Mouse (Mus musculus) intestine, postnatal 0 days (tissue): ENCODE data around the gene Slc35g1. TPM values are rescaled to one million over a fixed set of nuclear protein-coding genes. Genes with fewer than 3 reads are reported as not detected.

Source experiments
- ATAC-seq: fragments of 200-750 bp; cut with Nextera tagmentation; 2 replicates; pipeline ENCODE4 v1.8.0; 2017; ENCODE audit warnings: mild to moderate bottlenecking, moderate TSS enrichment, moderate library complexity
- H3K27ac ChIP-seq: fragments of 300-500 bp; sonication (generic); 2 replicates; pipeline ENCODE4 v1.5.1; 2014; ENCODE audit warnings: mild to moderate bottlenecking, low read depth, low read length, moderate library complexity
- H3K27me3 ChIP-seq: fragments of 300-500 bp; sonication (generic); replicated peaks from 2 replicates; pipeline ENCODE4 v1.6.1; 2014; ENCODE audit warnings: low read length, mixed read lengths; ENCODE audit not compliant: control insufficient read depth, insufficient read depth
- H3K36me3 ChIP-seq: fragments of 300-500 bp; sonication (generic); 2 replicates; pipeline ENCODE4 v1.6.1; 2014; ENCODE audit warnings: mild to moderate bottlenecking, moderate library complexity; ENCODE audit not compliant: control insufficient read depth, insufficient read depth
- H3K4me1 ChIP-seq: fragments of 300-500 bp; sonication (generic); replicated peaks from 2 replicates; pipeline ENCODE4 v1.6.1; 2014; ENCODE audit warnings: antibody characterized with exemption, low read length, mixed read lengths; ENCODE audit not compliant: control insufficient read depth, insufficient read depth
- H3K4me2 ChIP-seq: fragments of 300-500 bp; sonication (generic); replicated peaks from 2 replicates; pipeline ENCODE4 v1.6.1; 2014; ENCODE audit warnings: low read depth, mild to moderate bottlenecking, moderate library complexity
- H3K4me3 ChIP-seq: fragments of 300-500 bp; sonication (generic); 2 replicates; pipeline ENCODE4 v1.5.1; 2014; ENCODE audit warnings: low read depth, low read length
- H3K9ac ChIP-seq: fragments of 300-500 bp; sonication (generic); 2 replicates; pipeline ENCODE4 v1.6.1; 2014; ENCODE audit warnings: mild to moderate bottlenecking, low read depth, low read length
- H3K9me3 ChIP-seq: fragments of 300-500 bp; sonication (generic); 2 replicates; pipeline ENCODE4 v1.6.1; 2016; ENCODE audit warnings: mixed run types; ENCODE audit not compliant: control insufficient read depth
- CTCF ChIP-seq: sonication (generic); IDR thresholded peaks from 2 replicates; pipeline ENCODE4 v1.5.1; 2016; ENCODE audit warnings: low read depth, mild to moderate bottlenecking, control low read depth, antibody characterized with exemption, moderate library complexity
- WGBS: fragments of 180-500 bp; shearing (Covaris S2); extraction: QIAGEN DNeasy Blood & Tissue Kit; methylation state at CpG from one replicate; pipeline ENCODE4 v1.1.7; 2014; 5-methylcytosine and 5-hydroxymethylcytosine counted together
- polyA plus RNA-seq: library from polyadenylated mRNA; unstranded; fragments of >200 nt; fragmentation: Nextera tagmentation; extraction: Ambion mirVana; gene quantifications from 2 replicates; pipeline ENCODE4 v1.2.1, GENCODE M21; 2015

The Slc35g1 gene
- polyA plus RNA-seq: 7.2 and 7.8 TPM in 2 replicates

GRCm38 (mm10) chr19:38395701-38396632, at the start of gene Slc35g1:
Gene Slc35g1 (plus strand): TSS chr19:38395980.
- Histone ChIP-seq H3K4me2 (peak within 1 kb of the TSS; percentile 91), H3K9ac (peak within 1 kb of the TSS; percentile 68), H3K36me3 (no peaks in the 10 kb centered on the region), H3K4me1 (no peaks in the 10 kb centered on the region), H3K4me3 (peak within 1 kb of the TSS; percentile 65), H3K27ac (peak within 1 kb of the TSS; percentile 64), H3K27me3 (no peaks in the 10 kb centered on the region), H3K9me3 (no peaks in the 10 kb centered on the region)
- TF ChIP-seq CTCF: no peak
- peak; percentile 78 for ATAC-seq
- 1% methylated on average over 80 of the region's 90 CpGs for WGBS

DNA sequence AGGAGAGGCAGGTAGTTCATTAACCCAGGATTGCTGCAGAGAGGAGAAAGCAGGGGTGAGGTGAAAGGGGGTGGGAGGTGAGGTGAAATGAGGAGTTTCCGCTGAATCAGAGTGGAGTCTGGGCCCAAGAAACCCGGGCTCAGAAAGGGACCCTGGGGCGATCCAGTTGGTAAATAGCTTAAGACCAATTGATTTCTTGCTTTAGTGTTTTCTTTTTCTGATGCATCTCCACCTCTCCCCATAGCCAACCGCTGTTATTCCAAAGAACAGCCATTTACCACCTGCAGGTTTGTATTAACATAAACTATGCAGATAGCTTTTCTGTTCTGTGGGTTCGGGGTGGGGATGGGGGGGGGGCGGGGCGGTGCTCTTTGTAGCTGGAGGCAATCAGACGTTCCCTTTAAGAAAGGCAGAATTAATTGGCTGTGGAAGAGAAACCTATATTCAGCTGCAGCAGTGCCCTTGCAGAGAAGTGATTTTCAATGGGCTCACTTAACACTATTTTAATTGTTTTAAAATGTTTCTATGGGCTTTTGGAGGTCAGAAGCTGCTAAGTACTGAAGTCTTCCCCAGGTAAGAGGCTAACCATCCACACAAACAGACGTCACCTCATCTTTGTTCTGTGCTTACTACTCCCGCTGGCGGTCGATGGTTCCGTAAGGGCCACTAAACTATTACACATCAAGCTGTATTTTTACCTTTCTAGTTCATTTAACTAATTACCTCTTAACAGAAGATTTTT, 47.3 kb upstream of the Slc35g1 start:
- Histone ChIP-seq H3K9me3 (0 out of 2 replicates have a peak, but pooled peaks cover 5% of the 10 kb centered on the region), H3K36me3 (no peaks in the 10 kb centered on the region), H3K4me3 (no peak overlapping the region), H3K27me3 (peaks cover 2% of the 10 kb centered on the region; the same call in 1 of the 2 replicates), H3K9ac (no peak overlapping the region), H3K27ac (no peak overlapping the region), H3K4me1 (0 out of 2 replicates have a peak, but pooled peaks cover 2% of the 10 kb centered on the region), H3K4me2 (no peak overlapping the region)
- ATAC-seq: no peak
- no peak for TF ChIP-seq CTCF
- WGBS: 49% methylated on average over 13 of the region's 13 CpGs

GRCm38 (mm10) chr19:38349013-38349341, 46.8 kb upstream of the Slc35g1 start:
- H3K27ac ChIP-seq: no peak overlapping the region
- peaks cover 2% of the 10 kb centered on the region; the same call in 1 of the 2 replicates for H3K27me3 ChIP-seq
- no peak for ATAC-seq
- 0 out of 2 replicates have a peak, but pooled peaks cover 5% of the 10 kb centered on the region for H3K9me3 ChIP-seq
- H3K4me2 ChIP-seq: no peak overlapping the region
- 89% methylated on average over 5 of the region's 5 CpGs for WGBS
- no peak overlapping the region for H3K4me3 ChIP-seq
- TF ChIP-seq CTCF: no peak
- H3K36me3 ChIP-seq: no peaks in the 10 kb centered on the region
- H3K9ac ChIP-seq: no peak overlapping the region
- H3K4me1 ChIP-seq: 0 out of 2 replicates have a peak, but pooled peaks cover 2% of the 10 kb centered on the region

- 31% methylated on average over 2 of the region's 2 CpGs for WGBS
- ATAC-seq: peak; percentile 71
- TF ChIP-seq CTCF: no peak
Observed at GRCm38 (mm10) chr19:38351202-38351601, 44.6 kb upstream of the Slc35g1 start.

DNA sequence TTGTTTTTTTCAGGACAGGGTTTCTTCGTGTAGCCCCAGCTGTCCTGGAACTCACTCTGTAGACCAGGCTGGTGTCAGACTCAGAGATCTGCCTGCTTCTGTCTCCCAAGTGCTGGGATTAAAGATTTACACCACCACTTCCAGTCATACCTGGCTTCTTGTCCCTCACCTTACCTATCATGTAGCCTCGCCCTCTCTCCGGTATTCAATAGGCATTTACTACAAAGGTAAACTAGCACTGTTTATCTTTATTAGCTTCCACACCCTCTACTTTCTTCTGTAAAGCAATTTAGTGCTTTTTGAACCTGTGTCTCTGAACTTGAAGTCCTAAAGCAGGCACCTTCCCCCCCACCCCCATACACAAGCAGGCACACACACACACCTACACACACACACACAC, 44.1 kb upstream of the Slc35g1 start:
- Histone ChIP-seq H3K9ac (no peak overlapping the region), H3K4me1 (0 out of 2 replicates have a peak, but pooled peaks cover 2% of the 10 kb centered on the region), H3K9me3 (no peaks in the 10 kb centered on the region), H3K36me3 (no peaks in the 10 kb centered on the region), H3K27me3 (peaks cover 2% of the 10 kb centered on the region; the same call in 1 of the 2 replicates), H3K4me2 (no peak overlapping the region), H3K27ac (0 out of 2 replicates have a peak overlapping the region, but pooled peaks have one; percentile 23), H3K4me3 (no peak overlapping the region)
- peak; percentile 61 for ATAC-seq
- 61% methylated on average over 3 of the region's 3 CpGs for WGBS
- no peak for TF ChIP-seq CTCF

More at GRCm38 (mm10) chr19:38351202-38351601, 44.6 kb upstream of the Slc35g1 start:
- Histone ChIP-seq H3K4me1 (0 out of 2 replicates have a peak, but pooled peaks cover 2% of the 10 kb centered on the region), H3K36me3 (no peaks in the 10 kb centered on the region), H3K4me3 (no peak overlapping the region), H3K9ac (no peak overlapping the region), H3K9me3 (no peaks in the 10 kb centered on the region), H3K4me2 (no peak overlapping the region), H3K27ac (0 out of 2 replicates have a peak overlapping the region, but pooled peaks have one; percentile 23), H3K27me3 (peaks cover 2% of the 10 kb centered on the region; the same call in 1 of the 2 replicates)
